Mouse (Mus musculus): ENCODE measurements around the gene Sorcs1. TPM values are rescaled to one million over a fixed set of nuclear protein-coding genes. Genes with fewer than 3 reads are reported as not detected.

Sorcs1 gene
- polyA plus RNA-seq, 1 experiment from 2014 or later = 0.80 TPM

- no peaks in the 10 kb centered on the region for H3K9me3 ChIP-seq
- H3K27ac ChIP-seq = no peak overlapping the region
- ATAC-seq (ENCODE audit: borderline replicate concordance, extremely low read depth, low FRiP score, low TSS enrichment) = no peak
- H3K9ac ChIP-seq = no peak overlapping the region
- H3K4me2 ChIP-seq = no peak overlapping the region
- 42% methylated on average over 21 of the region's 21 CpGs for WGBS
- H3K4me3 ChIP-seq = no peak overlapping the region
- no peaks in the 10 kb centered on the region for H3K36me3 ChIP-seq
- H3K27me3 ChIP-seq = no peaks in the 10 kb centered on the region
- 0 out of 2 replicates have a peak, but pooled peaks cover 2% of the 10 kb centered on the region for H3K4me1 ChIP-seq
Measured at GRCm38 (mm10) chr19:50184901-50185623, 493.4 kb downstream of the Sorcs1 start.

- H3K4me1 ChIP-seq = no peaks in the 10 kb centered on the region
- no peak overlapping the region for H3K9ac ChIP-seq
- ATAC-seq (ENCODE audit: borderline replicate concordance, extremely low read depth, low FRiP score, low TSS enrichment) = no peak
- 57% methylated on average over 4 of the region's 4 CpGs for WGBS
- H3K9me3 ChIP-seq = no peaks in the 10 kb centered on the region
- H3K4me3 ChIP-seq = no peak overlapping the region
- no peaks in the 10 kb centered on the region for H3K27me3 ChIP-seq
- no peak overlapping the region for H3K4me2 ChIP-seq
- no peak overlapping the region for H3K27ac ChIP-seq
- no peaks in the 10 kb centered on the region for H3K36me3 ChIP-seq
Measured at GRCm38 (mm10) chr19:50178851-50179250, 499.6 kb downstream of the Sorcs1 start.

GRCm38 (mm10) chr19:50178151-50178550 is 500.3 kb downstream of the Sorcs1 start:
- no peaks in the 10 kb centered on the region for H3K9me3 ChIP-seq
- ATAC-seq (ENCODE audit: borderline replicate concordance, extremely low read depth, low FRiP score, low TSS enrichment) = peak; percentile 57; the same call in 1 of the 2 replicates
- H3K4me2 ChIP-seq = no peak overlapping the region
- WGBS = 44% methylated on average over 4 of the region's 4 CpGs
- no peak overlapping the region for H3K27ac ChIP-seq
- H3K36me3 ChIP-seq = no peaks in the 10 kb centered on the region
- H3K9ac ChIP-seq = no peak overlapping the region
- no peaks in the 10 kb centered on the region for H3K4me1 ChIP-seq
- H3K4me3 ChIP-seq = no peak overlapping the region
- H3K27me3 ChIP-seq = no peaks in the 10 kb centered on the region

GRCm38 (mm10) chr19:50171849-50172248 is 506.6 kb downstream of the Sorcs1 start:
- no peak overlapping the region for H3K4me2 ChIP-seq
- H3K4me3 ChIP-seq = no peak overlapping the region
- H3K9ac ChIP-seq = no peak overlapping the region
- H3K36me3 ChIP-seq = no peaks in the 10 kb centered on the region
- no peaks in the 10 kb centered on the region for H3K9me3 ChIP-seq
- H3K27ac ChIP-seq = no peak overlapping the region
- no peak for ATAC-seq (ENCODE audit: borderline replicate concordance, extremely low read depth, low FRiP score, low TSS enrichment)
- no peaks in the 10 kb centered on the region for H3K4me1 ChIP-seq
- H3K27me3 ChIP-seq = no peaks in the 10 kb centered on the region
- 68% methylated on average over 4 of the region's 4 CpGs for WGBS

GRCm38 (mm10) chr19:50151111-50151510 is 527.3 kb downstream of the Sorcs1 start:
- Histone ChIP-seq H3K4me2 (no peak overlapping the region), H3K27ac (no peak overlapping the region), H3K4me3 (no peak overlapping the region), H3K4me1 (no peaks in the 10 kb centered on the region), H3K27me3 (no peaks in the 10 kb centered on the region), H3K9ac (no peak overlapping the region), H3K36me3 (no peaks in the 10 kb centered on the region), H3K9me3 (no peaks in the 10 kb centered on the region)
- no peak for ATAC-seq (ENCODE audit: borderline replicate concordance, extremely low read depth, low FRiP score, low TSS enrichment)
- WGBS = 66% methylated on average over 6 of the region's 6 CpGs

- ATAC-seq (ENCODE audit: borderline replicate concordance, extremely low read depth, low FRiP score, low TSS enrichment) = no peak
- H3K36me3 ChIP-seq = no peaks in the 10 kb centered on the region
- WGBS = 11% methylated on average over 3 of the region's 3 CpGs
- H3K4me3 ChIP-seq = no peak overlapping the region
- H3K4me2 ChIP-seq = no peak overlapping the region
- H3K9ac ChIP-seq = no peak overlapping the region
- H3K9me3 ChIP-seq = no peaks in the 10 kb centered on the region
- H3K27ac ChIP-seq = no peak overlapping the region
- no peaks in the 10 kb centered on the region for H3K27me3 ChIP-seq
- H3K4me1 ChIP-seq = no peaks in the 10 kb centered on the region
Measured at GRCm38 (mm10) chr19:50145919-50146318, 532.5 kb downstream of the Sorcs1 start.

- Histone ChIP-seq H3K4me1 (no peaks in the 10 kb centered on the region), H3K4me3 (no peak overlapping the region), H3K27me3 (no peaks in the 10 kb centered on the region), H3K4me2 (no peak overlapping the region), H3K9ac (no peak overlapping the region), H3K27ac (no peak overlapping the region), H3K36me3 (no peaks in the 10 kb centered on the region), H3K9me3 (no peaks in the 10 kb centered on the region)
- peak; percentile 72; the same call in 1 of the 2 replicates for ATAC-seq (ENCODE audit: borderline replicate concordance, extremely low read depth, low FRiP score, low TSS enrichment)
- WGBS = 41% methylated on average over 8 of the region's 8 CpGs
Measured at GRCm38 (mm10) chr19:50141853-50142252, 536.6 kb downstream of the Sorcs1 start.

- no peak overlapping the region for H3K9ac ChIP-seq
- WGBS = 79% methylated on average over 1 of the region's 1 CpGs
- no peaks in the 10 kb centered on the region for H3K4me1 ChIP-seq
- ATAC-seq (ENCODE audit: borderline replicate concordance, extremely low read depth, low FRiP score, low TSS enrichment) = no peak
- H3K36me3 ChIP-seq = no peaks in the 10 kb centered on the region
- H3K4me3 ChIP-seq = no peak overlapping the region
- H3K27me3 ChIP-seq = no peaks in the 10 kb centered on the region
- no peak overlapping the region for H3K4me2 ChIP-seq
- H3K9me3 ChIP-seq = no peaks in the 10 kb centered on the region
- H3K27ac ChIP-seq = no peak overlapping the region
Measured at GRCm38 (mm10) chr19:50134656-50135055, 543.8 kb downstream of the Sorcs1 start.

GRCm38 (mm10) chr19:50105842-50106585 is 572.4 kb downstream of the Sorcs1 start:
- H3K4me2 ChIP-seq = no peak overlapping the region
- no peaks in the 10 kb centered on the region for H3K9me3 ChIP-seq
- H3K36me3 ChIP-seq = no peaks in the 10 kb centered on the region
- H3K9ac ChIP-seq = no peak overlapping the region
- no peaks in the 10 kb centered on the region for H3K4me1 ChIP-seq
- ATAC-seq (ENCODE audit: borderline replicate concordance, extremely low read depth, low FRiP score, low TSS enrichment) = no peak
- no peak overlapping the region for H3K4me3 ChIP-seq
- 55% methylated on average over 4 of the region's 4 CpGs for WGBS
- no peak overlapping the region for H3K27ac ChIP-seq
- no peaks in the 10 kb centered on the region for H3K27me3 ChIP-seq

Small RNA genes within 50 kb of the gene (microRNA-seq; reads per million reads assigned to microRNA genes)
- not detected for gene Gm27749

Data from lung, embryonic 15.5 days (tissue).